Mouse (Mus musculus) forebrain, postnatal 0 days (tissue): ENCODE results near the gene Tnp2. TPM values are rescaled to one million over a fixed set of nuclear protein-coding genes. Genes with fewer than 3 reads are reported as not detected.

Experiments used
- ATAC-seq: fragments of 200-750 bp; cut with Nextera tagmentation; 2 replicates; pipeline ENCODE4 v1.8.0; 2017; ENCODE audit warnings: mild to moderate bottlenecking, moderate library complexity
- DNase-seq: peaks from one replicate; pipeline ENCODE4 v3.0.0-alpha.2; 2015
- H3K27ac ChIP-seq: fragments of 300-500 bp; sonication (generic); 2 replicates; pipeline ENCODE4 v1.5.1; 2014; ENCODE audit warnings: low read depth, mild to moderate bottlenecking, antibody characterized with exemption, low read length, moderate library complexity, mixed read lengths
- H3K27me3 ChIP-seq: fragments of 300-500 bp; sonication (generic); 2 replicates; pipeline ENCODE4 v1.6.1; 2014; ENCODE audit warnings: mild to moderate bottlenecking, low read length, mixed read lengths; ENCODE audit not compliant: insufficient read depth
- H3K36me3 ChIP-seq: fragments of 300-500 bp; sonication (generic); 2 replicates; pipeline ENCODE4 v1.6.1; 2014; ENCODE audit warnings: mild to moderate bottlenecking, moderate library complexity; ENCODE audit not compliant: insufficient read depth
- H3K4me1 ChIP-seq: fragments of 300-500 bp; sonication (generic); 2 replicates; pipeline ENCODE4 v1.6.1; 2014; ENCODE audit warnings: antibody characterized with exemption; ENCODE audit not compliant: insufficient read depth
- H3K4me2 ChIP-seq: fragments of 300-500 bp; sonication (generic); 2 replicates; pipeline ENCODE4 v1.6.1; 2014; ENCODE audit warnings: low read depth, mild to moderate bottlenecking, moderate library complexity
- H3K4me3 ChIP-seq: fragments of 300-500 bp; sonication (generic); 2 replicates; pipeline ENCODE4 v1.5.1; 2014; ENCODE audit warnings: low read depth, low read length, mixed read lengths
- H3K9ac ChIP-seq: fragments of 300-500 bp; sonication (generic); 2 replicates; pipeline ENCODE4 v1.6.1; 2014; ENCODE audit warnings: mild to moderate bottlenecking
- H3K9me3 ChIP-seq: fragments of 300-500 bp; sonication (generic); 2 replicates; pipeline ENCODE4 v1.6.1; 2016; ENCODE audit warnings: low read length
- CTCF ChIP-seq: sonication (generic); IDR thresholded peaks from 2 replicates; pipeline ENCODE4 v1.5.1; 2016; ENCODE audit warnings: antibody characterized with exemption, control low read depth, low read depth
- whole genome bisulfite sequencing: fragments of 180-500 bp; shearing (Covaris S2); extraction: QIAGEN DNeasy Blood & Tissue Kit; methylation state at CpG from one replicate; pipeline ENCODE4 v1.1.7; 2014; 5-methylcytosine and 5-hydroxymethylcytosine counted together
- polyA plus RNA-seq: library from polyadenylated mRNA; unstranded; fragments of >200 nt; fragmentation: Nextera tagmentation; extraction: Ambion mirVana; gene quantifications from 2 replicates; pipeline ENCODE4 v1.2.1, GENCODE M21; 2015
- total RNA-seq: library from RNA; depleted of rRNA; stranded (reverse); fragments of >200 nt; gene quantifications from 2 replicates; pipeline ENCODE4 v1.2.3, GENCODE M21; 2014

Tnp2 gene
- total and polyA plus RNA-seq, 2 experiments from 2014 or later, result not detected

DNA sequence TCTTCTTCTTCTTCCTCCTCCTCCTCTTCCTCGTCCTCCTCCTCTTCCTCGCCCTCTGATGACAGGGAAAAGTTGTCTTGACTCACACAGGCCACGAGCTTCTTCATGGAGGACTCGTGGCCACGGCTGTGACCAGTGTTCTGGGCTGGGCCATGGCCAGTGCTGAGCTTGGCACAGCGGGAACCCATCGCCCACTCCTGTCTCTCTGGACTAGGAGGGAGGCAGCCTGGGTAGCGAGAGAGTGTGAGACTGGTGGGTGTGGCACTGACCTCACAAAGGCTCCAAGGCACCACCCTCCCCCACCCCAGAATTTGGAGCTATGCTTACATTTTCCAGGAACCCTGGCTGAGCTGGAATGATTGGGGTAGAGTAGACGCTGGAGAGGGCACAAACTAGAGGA lies 2.2 kb upstream of the Tnp2 start, which contains the start of gene Prm3:
Gene Prm3, minus strand, starts transcription at position 213 of the 400 bp plus-strand sequence.
- no peak within 1 kb of the TSS for H3K27ac ChIP-seq
- no peaks in the 10 kb centered on the region for H3K9me3 ChIP-seq
- WGBS, result 78% methylated on average over 9 of the region's 9 CpGs
- DNase-seq (no peak), ATAC-seq (no peak)
- H3K4me1 ChIP-seq, result no peaks in the 10 kb centered on the region
- H3K4me3 ChIP-seq, result no peak within 1 kb of the TSS
- H3K27me3 ChIP-seq, result no peaks in the 10 kb centered on the region
- no peak within 1 kb of the TSS for H3K9ac ChIP-seq
- no peak for TF ChIP-seq CTCF
- no peaks in the 10 kb centered on the region for H3K36me3 ChIP-seq
- no peak within 1 kb of the TSS for H3K4me2 ChIP-seq

DNA sequence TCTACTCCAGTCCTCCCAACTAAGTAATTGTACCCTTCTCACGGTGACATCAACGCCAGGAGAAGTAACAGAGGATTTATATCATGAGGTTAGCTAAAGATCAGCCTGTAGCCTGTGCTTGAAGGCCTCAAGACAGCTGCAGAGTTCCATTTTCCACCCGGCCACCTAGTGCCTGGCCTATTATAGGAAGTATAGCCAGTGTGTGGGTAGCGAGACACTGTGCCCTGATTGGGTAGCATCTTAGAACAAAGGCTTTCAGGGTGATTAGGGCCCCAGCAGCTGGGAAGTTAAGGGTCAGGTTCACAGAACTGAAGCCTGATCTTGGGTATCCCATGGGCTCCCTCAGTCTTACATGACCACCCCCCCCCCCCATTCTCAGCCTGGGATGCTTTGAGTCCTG lies 406 bp upstream of the Tnp2 start:
- Histone ChIP-seq H3K36me3 (no peaks in the 10 kb centered on the region), H3K4me2 (no peak overlapping the region), H3K4me3 (no peak overlapping the region), H3K9me3 (no peaks in the 10 kb centered on the region), H3K4me1 (no peaks in the 10 kb centered on the region), H3K9ac (no peak overlapping the region), H3K27ac (no peak overlapping the region), H3K27me3 (peaks cover 3% of the 10 kb centered on the region; the same call in 1 of the 2 replicates)
- WGBS, result 58% methylated on average over 4 of the region's 4 CpGs
- no peak for TF ChIP-seq CTCF
- ATAC-seq (no peak), DNase-seq (no peak)

DNA sequence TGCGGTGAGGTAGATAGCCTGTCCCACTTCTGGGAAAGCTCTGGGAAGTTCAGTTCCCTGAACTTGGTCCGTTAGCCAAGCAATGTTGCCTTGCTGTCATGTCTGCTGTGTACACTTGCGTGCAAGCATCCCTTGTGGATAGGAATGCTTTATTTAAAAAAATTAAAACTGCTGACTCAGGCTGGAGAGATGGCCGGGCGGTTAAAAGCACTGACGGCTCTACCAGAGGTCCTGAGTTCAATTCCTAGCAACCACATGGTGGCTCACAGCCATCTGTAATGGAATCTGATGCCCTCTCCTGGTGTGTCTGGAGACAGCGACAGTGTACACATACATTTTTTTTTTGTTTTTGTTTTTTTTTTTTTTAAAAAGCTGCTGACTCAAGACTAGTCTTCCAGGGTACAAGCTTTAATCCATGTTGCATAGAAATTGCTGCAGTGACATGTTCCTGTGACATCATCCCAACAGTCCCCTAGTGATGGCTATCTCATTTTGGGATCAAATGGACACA lies 857 bp downstream of the Tnp2 start:
- H3K27ac ChIP-seq, result no peak overlapping the region

DNA sequence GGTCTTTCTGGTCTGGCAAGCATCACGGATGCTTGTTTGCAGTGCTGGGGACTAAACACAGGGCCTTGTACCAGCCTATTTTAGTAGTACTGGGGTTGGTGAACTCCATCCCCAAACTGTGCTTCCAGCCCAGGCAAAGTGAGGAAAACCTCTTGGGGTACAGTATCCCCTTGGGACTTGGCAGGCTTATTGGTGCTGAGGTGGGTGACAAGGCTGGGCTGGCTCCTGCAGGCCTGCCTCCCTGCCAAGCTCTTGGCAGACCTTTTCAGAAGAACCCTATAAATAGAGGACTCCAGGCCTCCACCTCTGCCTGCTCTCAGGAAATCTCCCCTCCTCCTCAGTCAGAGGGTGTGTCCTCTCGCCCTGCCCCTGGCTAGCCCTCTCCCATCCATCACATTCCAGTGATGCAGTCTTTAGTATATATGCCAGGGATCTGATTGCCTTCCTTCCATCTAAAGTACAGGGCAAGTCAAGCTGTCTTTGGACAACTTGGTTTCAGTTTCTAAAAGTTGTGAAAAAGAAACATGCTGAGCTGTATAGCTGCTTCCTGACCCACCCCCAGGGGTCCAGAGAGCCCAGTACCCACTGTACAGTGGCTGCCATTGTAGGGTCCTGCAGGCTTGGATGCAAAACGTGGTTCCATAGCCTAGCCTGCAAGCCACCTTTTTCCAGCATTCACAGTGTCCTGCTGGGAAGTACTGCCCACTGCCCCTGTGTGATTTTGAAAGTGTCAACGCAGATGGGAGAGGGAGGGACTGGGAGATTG lies 1.5 kb downstream of the Tnp2 start:
- Histone ChIP-seq H3K36me3 (no peaks in the 10 kb centered on the region), H3K27me3 (peaks cover 5% of the 10 kb centered on the region; the same call in 1 of the 2 replicates), H3K4me1 (no peaks in the 10 kb centered on the region), H3K4me3 (no peak overlapping the region), H3K9ac (no peak overlapping the region), H3K4me2 (no peak overlapping the region), H3K27ac (no peak overlapping the region), H3K9me3 (no peaks in the 10 kb centered on the region)
- 73% methylated on average over 4 of the region's 4 CpGs for WGBS
- DNase-seq (no peak), ATAC-seq (no peak)
- no peak for TF ChIP-seq CTCF

More for the DNA sequence above, 857 bp downstream of the Tnp2 start:
- ATAC-seq (no peak), DNase-seq (no peak)
- TF ChIP-seq CTCF, result no peak
- H3K36me3 ChIP-seq, result no peaks in the 10 kb centered on the region
- no peak overlapping the region for H3K4me2 ChIP-seq
- H3K4me1 ChIP-seq, result no peaks in the 10 kb centered on the region
- H3K9ac ChIP-seq, result no peak overlapping the region
- WGBS, result 86% methylated on average over 7 of the region's 7 CpGs
- peaks cover 5% of the 10 kb centered on the region; the same call in 1 of the 2 replicates for H3K27me3 ChIP-seq
- H3K9me3 ChIP-seq, result no peaks in the 10 kb centered on the region
- H3K4me3 ChIP-seq, result no peak overlapping the region

DNA sequence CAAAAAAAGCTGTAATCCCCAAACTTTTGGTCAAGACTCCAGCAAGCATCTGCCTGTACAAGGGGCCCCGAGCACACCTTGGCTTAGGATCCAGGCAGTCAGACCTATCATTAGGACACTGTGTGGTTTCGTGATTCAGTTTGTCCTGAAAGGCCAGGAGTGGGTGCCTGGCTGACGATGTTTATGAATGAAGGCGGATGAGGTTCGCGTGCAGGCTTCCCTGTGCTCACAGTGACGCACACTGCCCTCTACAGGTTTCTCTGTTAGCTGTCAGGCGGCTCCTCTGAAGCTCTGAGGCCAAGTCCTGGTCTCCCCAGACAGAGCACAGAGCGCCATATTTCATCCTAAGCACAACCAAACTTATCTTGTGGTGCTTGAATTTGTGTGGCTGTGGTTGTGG lies 2.2 kb downstream of the Tnp2 start:
- Histone ChIP-seq H3K27me3 (peaks cover 5% of the 10 kb centered on the region; the same call in 1 of the 2 replicates), H3K36me3 (no peaks in the 10 kb centered on the region), H3K9me3 (no peaks in the 10 kb centered on the region), H3K4me1 (no peaks in the 10 kb centered on the region), H3K27ac (peak overlapping the region; percentile 76), H3K9ac (peak overlapping the region; percentile 62), H3K4me3 (peak overlapping the region; percentile 64), H3K4me2 (peak overlapping the region; percentile 99)
- DNase-seq (peak; percentile 92), ATAC-seq (peak; percentile 62)
- WGBS, result 0% methylated on average over 9 of the region's 9 CpGs
- TF ChIP-seq CTCF, result peak; percentile 91

DNA sequence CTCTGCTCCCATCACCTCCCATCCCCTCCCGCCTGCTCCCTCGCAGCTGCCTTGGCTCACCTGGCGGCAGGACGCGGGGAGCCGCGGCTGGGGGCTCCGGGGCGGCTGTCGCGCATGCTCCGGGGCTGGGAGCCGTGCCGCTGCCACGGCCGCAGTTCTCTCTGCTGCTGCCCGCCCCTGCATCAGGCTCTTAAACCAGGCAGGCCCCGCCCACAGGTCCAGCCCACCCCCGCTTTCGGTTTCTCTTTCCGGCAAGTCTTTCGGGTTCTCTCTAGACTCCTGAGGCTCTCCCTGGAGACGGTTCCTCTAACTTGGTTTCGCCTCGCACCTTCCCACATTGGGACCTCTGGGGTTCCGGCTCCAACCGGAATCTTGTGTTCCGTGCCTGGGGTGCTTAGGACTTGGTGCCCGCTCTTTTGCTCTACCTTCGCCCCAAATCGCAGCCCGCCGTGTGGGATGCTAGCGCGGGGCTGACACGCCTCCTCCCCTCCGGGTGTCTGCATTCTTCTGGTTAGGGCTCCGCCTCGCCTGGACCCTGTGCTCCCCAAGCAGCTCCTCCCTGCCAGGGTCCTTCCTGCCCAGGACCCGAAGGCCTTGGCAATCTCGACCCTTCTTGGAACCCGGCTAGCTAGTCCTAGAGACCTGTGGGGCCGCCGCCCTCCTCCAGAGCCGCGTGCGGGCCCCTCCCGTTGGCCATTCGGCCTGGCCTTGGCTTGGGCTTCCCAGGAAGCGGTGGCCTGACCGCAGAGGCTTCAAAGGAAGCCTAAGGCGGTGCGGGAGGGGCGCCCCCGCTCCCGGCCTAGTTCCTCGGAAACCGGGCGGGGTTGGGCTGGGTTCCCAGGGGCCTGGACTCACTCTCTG lies 2.9 kb downstream of the Tnp2 start, which contains the start of gene Socs1:
Gene Socs1, minus strand, starts transcription at position 166 of the 861 bp plus-strand sequence.
- DNase-seq (peak; percentile 87), ATAC-seq (peak; percentile 87)
- Histone ChIP-seq H3K4me2 (peak within 1 kb of the TSS; percentile 99), H3K9me3 (no peaks in the 10 kb centered on the region), H3K9ac (peak within 1 kb of the TSS; percentile 62), H3K27me3 (peaks cover 5% of the 10 kb centered on the region; the same call in 1 of the 2 replicates), H3K27ac (peak within 1 kb of the TSS; percentile 76), H3K4me3 (peak within 1 kb of the TSS; percentile 64), H3K36me3 (no peaks in the 10 kb centered on the region), H3K4me1 (no peaks in the 10 kb centered on the region)
- no peak for TF ChIP-seq CTCF
- 1% methylated on average over 53 of the region's 59 CpGs for WGBS
